Mouse (Mus musculus): ENCODE measurements around the gene Pou3f3.

DNA sequence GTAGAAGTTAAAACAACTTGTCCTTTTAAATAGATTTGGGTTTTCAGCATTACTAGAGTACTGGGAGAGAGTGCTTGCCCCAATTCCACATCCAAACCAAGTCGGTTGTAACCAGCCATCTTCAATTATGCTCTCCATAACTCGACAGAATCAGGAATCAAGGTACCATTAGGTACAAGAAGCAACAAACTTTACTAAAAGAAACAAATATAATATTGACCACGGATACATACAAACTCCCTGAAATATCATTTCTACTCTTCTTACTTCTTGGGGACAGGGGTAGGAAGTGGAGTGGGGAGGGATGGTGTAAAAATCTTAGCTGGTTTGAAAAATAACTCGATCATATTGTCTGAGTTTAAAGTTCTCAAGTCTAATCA lies 16.7 kb downstream of the Pou3f3 start:
- no peak for TF ChIP-seq POLR2A (IDR thresholded peaks at IDR 0.05; ENCODE audit: borderline replicate concordance, low read depth, low read length)
- no peak for TF ChIP-seq CTCF (IDR thresholded peaks at IDR 0.05; ENCODE audit: low read depth, low read length)

Data from bone marrow macrophage, adult 2 months (primary cell).